Mouse (Mus musculus) v-Abl transformed pro-B cells (cell line): ENCODE data around the gene Prrc2b.

ENCODE experiments used
- in situ Hi-C, 2 experiments: fragments of 400-800 bp; cut with MboI; formaldehyde crosslinking; loops; one replicate each; pipeline ENCODE4 v1.15.1; 2025; ENCODE audit not compliant: unreplicated experiment in 2 of 2

The Prrc2b gene

DNA sequence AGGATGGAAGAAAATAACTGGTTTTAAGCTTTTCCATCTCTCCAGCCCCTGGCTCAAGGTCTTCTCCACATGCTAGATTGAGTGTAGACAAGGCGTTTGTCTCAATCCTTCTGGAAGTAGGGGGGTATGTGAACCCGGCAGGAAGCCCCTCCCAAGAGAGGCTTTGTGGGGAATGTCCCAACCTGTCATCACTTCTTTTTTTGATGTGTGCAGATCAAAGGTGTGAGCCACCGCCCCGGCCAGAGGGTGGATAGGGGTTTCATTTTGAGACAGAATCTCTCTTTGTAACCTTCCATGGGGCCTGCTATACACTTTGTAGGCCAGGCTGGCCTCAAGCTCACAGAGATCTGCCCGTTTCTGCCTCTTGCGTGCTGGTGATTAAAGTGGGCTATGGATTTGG is 4.7 kb downstream of the Prrc2b start:
- in situ Hi-C loops: no loop called here

DNA sequence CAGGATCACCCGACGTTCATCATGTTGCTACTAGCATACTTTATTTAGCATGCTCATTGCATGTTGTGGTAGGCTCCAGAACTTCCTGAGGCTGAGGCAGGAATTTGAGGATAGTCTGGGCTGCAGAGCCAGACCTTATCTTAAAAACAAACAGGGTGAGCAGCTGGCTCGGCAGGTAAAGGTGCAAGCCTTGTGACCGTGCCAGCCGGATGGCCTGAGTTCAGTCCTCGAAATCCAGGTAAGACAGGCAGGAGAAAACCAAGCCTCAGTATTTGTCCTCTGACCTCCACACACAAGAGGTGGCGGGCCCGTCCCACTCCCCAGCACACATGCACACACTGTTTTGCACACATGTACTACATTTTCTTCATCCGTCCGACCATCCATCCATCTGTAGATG is 5.8 kb downstream of the Prrc2b start:
- in situ Hi-C loops: no loop called here

DNA sequence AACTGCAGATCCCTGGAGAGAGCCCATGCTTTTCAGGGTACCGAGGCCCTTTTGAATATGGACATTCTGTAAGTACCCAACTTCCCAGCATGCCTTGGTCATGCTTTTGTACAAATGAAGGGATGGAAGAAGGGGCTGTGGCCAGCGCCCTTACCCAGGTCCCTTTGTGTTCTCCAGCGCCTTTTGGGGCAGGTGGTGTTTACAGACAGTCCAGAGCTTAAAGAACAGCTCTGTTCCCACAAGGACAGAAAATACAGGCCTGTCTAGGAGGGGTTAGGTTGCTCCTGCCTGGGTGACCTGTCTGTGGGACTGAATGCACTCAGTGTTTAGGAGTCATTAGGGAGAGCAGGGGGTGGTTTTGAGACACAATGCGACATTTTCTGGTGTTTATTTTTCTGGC is 6.4 kb downstream of the Prrc2b start:
- in situ Hi-C loops: no loop called here

DNA sequence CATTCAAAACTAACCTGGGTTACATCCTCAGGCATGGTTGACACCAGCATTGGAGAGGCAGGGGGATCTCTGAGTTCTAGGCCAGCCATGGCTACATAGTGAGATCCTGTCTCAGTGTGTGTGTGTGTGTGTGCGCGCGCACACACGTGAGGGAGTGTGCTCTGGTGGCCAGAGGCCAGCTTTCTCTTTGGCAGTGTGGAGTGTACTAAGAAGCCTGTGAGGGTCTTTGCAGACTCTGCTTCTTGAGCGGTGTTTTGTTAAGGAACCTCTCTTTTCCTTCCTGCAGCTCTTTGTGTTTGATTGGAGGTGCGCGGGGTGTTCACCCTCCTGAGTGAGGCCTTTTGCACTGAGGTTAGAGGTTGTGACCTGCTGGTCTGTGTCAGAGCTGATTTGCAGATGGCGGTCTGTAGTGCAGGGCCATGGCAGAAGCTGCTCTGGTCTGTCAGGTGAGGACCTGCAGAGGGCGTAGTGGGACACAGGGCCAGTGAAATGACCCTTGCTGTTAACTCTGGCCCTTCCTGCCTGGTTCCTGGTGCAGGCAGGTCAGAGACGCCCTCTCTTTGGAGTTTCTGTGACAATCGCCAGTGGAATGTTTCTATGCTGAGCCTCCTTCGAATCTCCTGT is 7.8 kb downstream of the Prrc2b start:
- in situ Hi-C loops: no loop called here

DNA sequence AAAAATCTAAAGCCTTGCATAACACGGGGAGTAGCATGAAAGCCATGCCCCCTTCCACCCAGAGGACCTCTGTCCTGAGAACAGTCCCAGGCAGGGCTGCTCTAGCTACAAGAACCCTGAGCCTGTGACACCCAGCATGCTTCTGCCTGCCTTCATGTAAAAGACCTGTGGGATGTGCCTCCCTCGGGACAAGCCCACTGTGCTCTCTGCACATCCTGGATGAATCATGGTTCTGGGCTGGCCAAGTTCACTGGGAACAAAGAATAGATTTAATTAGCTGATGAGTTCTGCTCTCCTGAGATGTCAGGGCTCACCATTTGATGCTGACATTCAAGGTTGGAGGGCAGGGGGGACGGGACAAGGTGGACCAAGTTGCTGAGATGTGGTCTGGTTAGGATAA is 9.6 kb downstream of the Prrc2b start:
- in situ Hi-C loops: loop anchor here in 1 of 2 experiments (5.0 kb wide), 1 partner anchor 67 kb away; no protein-coding TSS in a partner anchor

DNA sequence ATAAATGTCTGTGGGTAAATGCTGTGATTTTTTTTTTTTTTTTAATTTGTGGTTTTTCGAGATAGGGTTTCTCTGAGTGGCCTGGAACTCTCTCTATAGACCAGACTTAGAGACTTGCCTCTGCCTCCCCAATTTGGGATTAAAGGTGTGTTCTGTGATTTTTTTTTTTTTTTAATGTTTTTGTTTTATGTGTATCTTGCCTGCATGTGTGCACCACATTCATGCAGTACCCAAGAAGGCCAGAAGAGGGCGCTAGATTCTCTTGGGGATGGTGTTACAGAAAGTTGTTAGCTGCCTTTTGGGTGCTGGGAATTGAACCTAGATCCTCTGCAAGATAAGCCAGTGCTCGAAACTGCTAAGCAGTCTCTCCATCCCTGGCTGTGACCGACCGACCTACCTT is 10.1 kb downstream of the Prrc2b start:
- in situ Hi-C loops: loop anchor here in 1 of 2 experiments (5.0 kb wide), 1 partner anchor 66 kb away; no protein-coding TSS in a partner anchor

DNA sequence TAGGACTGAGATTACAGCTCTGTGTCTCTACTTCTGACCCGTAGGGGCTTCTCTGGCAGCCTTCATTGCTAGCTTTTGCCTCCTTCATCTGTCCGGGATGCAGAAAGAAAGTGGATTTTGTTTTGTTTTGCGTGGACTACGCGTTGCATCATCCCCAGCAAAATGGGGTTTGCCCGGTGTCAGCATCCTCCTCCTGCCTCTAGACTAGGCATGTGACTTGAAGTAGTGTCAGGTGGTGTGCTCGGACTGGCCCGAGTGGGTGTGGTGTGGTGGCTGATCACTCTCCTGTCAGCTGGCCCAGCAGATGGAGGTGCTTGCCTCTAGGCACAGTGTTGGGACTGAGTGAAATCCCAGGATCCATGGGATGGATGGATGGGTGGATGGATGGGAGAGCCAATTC is 11.2 kb downstream of the Prrc2b start:
- in situ Hi-C loops: loop anchor here in 1 of 2 experiments (5.0 kb wide), 1 partner anchor 65 kb away; no protein-coding TSS in a partner anchor

DNA sequence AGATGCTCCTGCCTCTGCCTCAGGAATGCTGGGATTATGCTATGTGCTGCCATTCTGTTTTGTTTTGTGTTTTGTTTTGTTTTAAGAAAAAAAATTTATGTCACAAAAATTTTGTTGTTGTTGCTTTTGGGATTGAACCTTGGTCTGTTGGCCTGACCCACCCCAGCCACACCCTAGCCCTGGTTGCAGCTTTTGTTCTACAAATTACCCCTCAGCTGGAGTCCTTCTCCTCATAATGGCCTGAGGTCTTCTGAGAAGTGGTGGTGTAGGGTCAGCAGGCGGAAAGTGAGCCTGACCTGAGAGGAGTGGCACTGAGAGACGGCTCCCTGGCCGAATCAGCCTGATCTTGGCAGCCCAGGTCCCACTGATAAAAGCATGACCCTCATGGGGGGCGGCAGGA is 11.8 kb downstream of the Prrc2b start:
- in situ Hi-C loops: loop anchor here in 1 of 2 experiments (5.0 kb wide), 1 partner anchor 65 kb away; no protein-coding TSS in a partner anchor

DNA sequence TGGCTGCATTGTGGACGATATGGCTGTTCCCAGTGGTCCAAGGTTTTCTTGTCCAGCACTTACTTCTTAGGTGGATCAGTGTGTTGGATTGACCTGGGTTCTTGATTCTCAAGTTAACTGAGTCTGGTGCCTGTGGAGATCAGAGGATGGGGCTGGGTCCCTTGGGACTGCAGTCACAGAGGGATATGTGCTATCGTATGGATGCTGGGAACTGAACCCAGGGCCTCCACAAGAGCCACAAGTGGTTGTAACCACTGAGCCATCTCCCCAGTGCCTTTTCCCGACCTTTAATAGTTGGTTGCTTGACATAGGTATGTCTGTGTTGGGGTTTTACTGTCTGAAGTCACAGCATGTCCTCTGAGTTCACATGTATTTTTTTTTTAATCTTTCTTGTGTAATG is 12.2 kb downstream of the Prrc2b start:
- in situ Hi-C loops: loop anchor here in 1 of 2 experiments (5.0 kb wide), 1 partner anchor 64 kb away; no protein-coding TSS in a partner anchor

DNA sequence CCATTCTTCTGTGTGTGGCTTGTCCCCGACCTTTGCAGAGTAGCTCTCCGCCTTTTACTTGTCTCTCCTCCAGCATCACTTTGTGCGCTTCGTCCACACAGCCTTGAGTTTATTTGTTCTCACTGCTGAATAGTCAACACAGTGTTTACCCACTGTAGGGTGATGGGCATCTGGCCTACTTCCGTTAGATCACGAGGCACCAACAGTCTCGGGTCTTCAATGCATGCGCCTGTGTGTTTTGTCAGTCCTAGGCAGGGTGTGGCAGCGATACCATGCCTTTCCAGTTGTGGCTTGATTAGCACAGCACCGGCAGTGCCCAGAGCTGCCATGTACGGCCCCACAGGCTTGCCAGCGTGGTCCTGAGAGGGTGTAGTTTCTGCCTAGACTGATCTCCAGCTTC is 13.6 kb downstream of the Prrc2b start:
- in situ Hi-C loops: loop anchor here in 1 of 2 experiments (5.0 kb wide), 1 partner anchor 63 kb away; no protein-coding TSS in a partner anchor

DNA sequence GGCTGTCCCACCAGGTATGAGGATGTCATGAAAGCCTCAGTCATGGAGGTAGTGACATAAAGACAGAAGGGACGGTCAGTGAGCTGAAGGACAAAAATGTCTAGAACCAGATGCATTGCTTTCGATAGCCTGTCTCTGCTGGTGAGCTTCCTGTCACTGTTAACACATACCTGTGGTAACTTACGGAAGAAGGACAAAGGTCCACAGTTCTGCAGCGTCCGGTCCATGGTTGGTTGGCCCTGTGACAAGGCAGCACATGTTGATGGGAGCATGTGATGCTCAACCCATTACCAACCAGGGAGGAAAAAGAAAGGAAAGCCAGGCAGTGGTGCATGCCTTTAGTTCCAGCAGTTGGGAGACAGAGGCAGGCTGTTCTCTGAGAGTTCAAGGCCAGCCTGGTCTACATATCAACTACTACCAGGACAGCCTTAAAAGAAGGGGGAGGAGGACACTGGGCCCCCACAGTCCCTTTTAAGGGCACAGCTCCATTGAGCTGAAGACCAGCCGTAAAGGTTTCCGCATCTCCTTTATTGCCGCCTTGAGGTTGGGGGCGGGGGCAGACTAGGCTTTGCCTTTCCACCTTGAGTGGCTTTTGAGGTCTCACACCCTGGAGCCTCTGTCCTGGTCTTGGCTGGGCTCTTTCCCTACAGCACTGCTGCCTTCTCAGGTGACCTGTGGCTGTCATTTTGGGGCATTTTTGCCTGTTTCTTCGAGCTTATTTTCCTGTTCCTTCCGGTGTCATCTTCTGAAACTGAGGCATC is 14.3 kb downstream of the Prrc2b start:
- in situ Hi-C loops: no loop called here

DNA sequence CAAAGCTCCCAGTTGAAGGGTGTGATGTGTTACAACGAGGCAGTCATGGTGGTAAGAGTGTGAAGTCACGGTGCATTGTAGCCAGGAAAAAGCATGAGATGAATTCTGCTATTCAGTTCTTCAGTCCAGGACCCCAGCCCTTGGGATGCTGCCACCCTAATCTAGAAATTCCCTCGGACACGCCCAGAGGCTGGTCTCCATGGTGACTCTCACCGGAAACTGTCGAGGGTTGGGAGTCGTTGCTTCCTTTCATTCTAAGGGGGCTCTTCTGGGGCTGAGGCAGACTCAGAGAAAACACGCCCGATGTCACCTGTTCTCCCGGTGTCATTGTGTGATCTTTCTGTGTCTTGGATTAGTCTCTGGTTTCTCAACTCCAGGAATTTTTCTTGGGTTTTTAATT is 15.7 kb downstream of the Prrc2b start:
- in situ Hi-C loops: no loop called here

DNA sequence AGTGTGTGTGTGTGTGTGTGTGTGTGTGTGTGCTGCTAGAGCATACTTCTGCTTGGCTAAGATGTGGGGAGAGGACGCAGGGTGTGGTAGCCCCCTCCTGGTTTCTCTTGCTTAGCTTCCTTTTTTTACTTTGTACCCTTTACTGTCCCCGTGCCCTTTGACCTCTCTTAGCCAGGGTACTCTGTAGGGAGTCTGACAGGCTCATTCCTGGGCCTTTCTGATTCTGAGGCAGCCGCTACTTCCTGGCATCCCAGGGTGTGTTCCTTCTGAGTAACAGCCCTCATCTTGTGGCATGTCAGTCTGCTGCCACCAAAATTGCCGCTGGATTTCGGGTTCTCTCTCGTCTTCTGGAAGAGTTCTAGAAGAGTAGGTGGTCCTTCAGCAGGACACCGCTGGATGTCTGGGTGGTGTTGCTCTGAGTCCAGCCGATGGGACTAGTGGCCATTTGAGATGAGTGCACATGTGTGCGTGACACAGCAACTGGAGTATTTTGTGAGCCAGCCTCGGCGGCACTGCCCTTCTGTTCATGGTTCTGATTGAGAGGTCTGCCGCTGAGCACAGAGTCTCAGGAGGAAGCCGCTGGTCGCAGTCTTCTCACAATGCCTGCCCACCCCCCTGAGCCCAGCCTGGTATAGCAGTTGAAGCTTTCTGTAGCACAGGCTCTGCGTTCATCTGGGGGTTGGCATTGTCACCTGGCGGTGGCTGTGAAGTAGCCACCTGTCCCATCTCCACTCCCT is 16.3 kb downstream of the Prrc2b start:
- in situ Hi-C loops: no loop called here

DNA sequence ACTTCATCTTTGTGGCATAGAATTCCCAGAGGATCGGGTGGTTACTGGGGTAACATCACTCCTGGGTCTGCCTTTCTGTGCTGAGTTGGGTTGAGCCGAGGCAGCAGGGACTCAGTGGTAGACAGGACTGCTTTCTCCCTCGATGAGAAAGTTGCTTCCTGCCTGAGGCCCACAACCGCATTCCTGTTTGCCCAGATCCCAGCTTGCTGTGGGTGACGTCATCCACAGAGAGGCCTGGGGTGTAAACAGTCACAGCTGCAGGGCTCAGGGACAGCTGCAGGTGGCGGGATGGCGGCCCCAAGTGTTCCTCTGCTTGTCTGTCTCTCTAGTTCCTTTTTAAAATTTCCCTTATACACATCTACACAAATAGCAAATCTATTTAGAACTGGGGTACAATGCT is 16.9 kb downstream of the Prrc2b start:
- in situ Hi-C loops: no loop called here

DNA sequence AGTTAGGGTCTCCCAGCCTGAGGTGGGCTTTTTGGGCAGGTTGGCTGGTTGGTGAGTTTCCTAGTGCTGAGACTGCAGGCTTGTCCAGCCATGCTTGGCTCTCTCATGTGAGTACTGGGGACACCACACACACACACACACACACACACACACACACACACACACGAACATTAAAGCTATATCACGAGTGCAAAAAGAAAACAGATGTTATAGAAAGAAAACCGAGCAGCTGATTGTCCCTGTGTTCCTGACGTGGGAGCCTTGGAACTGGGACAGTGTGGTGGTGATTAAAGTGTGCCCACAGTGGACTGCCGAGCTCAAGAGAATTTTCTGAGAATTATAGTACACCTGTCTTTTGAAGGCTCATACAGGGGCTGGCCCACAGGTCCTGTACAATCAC is 18.4 kb downstream of the Prrc2b start:
- in situ Hi-C loops: no loop called here

DNA sequence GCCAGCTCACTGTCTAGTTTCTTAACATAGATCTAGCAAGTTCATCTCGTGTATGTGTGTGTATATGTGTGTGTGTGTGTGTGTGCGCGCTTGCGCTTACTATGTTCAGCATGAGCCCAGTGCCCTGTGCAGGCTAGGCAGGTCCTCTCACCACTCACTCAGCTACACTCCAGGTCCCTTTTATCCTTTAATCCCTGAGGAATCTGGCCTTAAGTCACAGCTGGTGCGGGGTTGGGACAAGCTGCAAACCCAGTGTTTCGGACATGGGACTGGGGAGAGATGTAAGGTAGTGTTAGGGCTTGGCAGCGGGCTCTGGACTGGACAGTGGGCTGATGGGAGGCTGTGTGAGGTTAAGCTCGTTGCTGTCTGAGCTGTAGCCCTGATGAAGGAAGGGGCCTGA is 19.1 kb downstream of the Prrc2b start:
- in situ Hi-C loops: no loop called here

DNA sequence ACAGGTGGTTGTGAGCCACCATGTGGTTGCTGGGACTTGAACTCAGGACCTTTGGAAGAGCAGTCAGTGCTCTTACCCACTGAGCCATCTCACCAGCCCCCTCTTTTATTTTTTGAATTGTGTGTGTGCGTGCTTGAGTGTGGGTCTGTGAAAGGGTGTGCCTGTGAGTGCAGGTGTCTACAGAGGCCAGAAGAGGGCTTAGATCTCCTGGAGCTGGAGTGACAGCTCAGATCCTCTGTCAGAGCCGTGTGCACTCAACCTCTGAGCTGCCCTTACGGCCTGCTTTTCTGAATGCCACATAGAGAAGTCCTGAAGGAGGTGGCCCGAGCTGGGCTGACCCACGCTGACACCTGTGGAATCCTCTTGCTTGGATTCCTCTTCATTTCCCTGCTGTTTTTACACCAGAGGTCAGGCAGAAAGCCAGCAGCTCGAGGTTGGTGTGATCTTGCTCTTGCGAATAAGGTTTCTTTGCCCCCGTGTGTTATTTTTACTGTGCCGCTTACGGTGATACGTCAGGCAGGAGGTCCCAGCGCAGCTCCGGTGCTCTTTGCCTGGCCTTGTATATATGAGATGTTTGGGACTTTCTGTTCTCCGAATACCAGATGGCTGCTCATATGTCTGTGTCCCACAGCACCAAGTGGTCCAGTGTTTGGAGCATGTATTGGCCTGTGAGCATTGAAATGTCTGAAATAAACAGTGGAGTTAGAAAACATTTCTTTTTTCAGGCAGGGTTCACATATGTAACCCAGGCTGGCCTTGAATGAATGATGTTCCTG is 21.0 kb downstream of the Prrc2b start:
- in situ Hi-C loops: no loop called here

DNA sequence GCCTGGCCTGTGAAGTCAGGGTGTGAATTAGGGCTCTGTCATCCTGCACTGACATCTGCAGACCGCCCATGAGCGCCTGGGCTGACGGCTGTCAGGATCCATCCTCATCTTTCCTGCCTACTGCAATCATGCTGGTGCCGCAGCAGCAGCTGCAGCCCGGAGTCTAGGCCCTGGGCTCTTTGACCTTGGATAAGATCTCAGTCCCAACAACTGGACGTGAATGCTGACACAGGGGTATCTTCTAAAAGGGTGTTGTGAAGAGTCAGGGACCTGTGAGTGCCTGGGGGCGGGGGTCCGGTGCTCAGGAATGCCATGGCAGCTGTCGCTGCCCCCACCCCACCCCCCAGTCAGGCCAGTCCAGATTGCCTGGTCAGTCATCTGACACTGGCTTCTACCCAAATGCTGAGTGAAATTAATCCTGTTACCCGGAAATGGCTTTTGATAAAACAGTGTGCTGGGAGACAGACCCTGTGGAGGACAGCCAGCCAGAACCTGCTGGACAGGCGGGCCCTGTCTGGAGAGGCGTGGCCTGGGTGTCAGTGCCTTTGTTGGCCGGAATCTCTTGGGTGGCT is 23.4 kb downstream of the Prrc2b start:
- in situ Hi-C loops: no loop called here

DNA sequence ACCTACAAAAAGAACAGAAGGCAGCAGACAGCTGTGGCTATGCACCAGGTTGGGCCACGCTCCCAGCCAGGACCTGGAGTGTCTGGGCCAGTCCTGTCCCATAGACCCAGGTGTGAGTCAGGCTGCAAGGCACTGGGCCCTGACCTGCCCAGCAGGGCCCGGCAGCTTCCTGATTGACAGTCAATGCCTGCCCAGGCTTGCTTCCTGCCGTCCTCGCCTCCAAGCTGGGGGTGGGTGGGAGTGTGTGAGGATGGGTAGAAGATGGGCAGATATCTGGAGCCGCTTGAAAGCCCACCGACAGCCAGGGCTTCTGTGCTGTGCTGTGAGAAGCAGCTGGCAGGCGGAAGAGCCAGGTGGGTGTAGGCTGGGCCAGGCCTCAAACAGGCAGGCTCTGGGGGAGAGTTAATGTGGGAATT is 24.2 kb downstream of the Prrc2b start:
- in situ Hi-C loops: no loop called here

DNA sequence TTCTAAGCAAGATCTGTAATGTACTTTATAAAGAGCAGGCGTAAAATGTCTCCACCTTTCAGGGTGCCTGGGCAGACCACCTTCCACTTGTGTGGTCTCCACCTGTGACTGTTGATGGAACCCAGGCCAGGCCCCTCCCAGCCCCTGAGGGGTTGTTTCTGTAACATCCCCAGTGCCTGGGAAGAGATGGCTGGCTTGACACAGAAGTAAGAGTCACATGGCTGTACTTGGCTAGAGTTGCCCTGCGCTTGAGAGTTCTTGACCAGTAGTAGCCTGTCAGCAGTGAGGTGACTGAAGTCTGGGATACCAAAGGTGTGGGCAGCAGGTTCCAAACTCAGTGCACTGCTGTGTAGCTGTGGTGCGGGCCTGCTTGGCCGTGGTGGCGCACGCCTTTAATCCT is 24.6 kb downstream of the Prrc2b start:
- in situ Hi-C loops: no loop called here
